Mouse (Mus musculus) neutrophil, adult 5-6 weeks (primary cell): ENCODE data around the gene Gpatch3. TPM values are rescaled to one million over a fixed set of nuclear protein-coding genes. Genes with fewer than 3 reads are reported as not detected.
A peak's percentile ranks its signal among the peaks of the same experiment; 100 is the strongest.

Experiments used
- ATAC-seq: fragments of 151-379, 151-347 bp; 2 replicates; pipeline ENCODE4 v1.8.0; 2017; ENCODE audit warnings: mild to moderate bottlenecking, moderate TSS enrichment; ENCODE audit not compliant: insufficient number of reproducible peaks, poor library complexity, low FRiP score, severe bottlenecking; ENCODE audit errors: extremely low read depth
- total RNA-seq: library from RNA; stranded (forward); fragments of 200-1000 nt; gene quantifications from 2 replicates; pipeline ENCODE4 v1.2.3, GENCODE M21; 2017

Gpatch3 gene
- total RNA-seq, 1 experiment from 2014 or later, result 26.7 TPM

- ATAC-seq, result no peak
Observed at GRCm38 (mm10) chr4:133577983-133578382, 3.4 kb downstream of the Gpatch3 start.

- no peak for ATAC-seq
Observed at GRCm38 (mm10) chr4:133583690-133584058, 9.1 kb downstream of the Gpatch3 start.

GRCm38 (mm10) chr4:133584059-133584951 is 9.8 kb downstream of the Gpatch3 start, which contains the start of gene Gpn2:
Gene Gpn2, plus strand, starts transcription at chr4:133584362.
- ATAC-seq, result peak; percentile 88

- peak; percentile 66 for ATAC-seq
Observed at GRCm38 (mm10) chr4:133592570-133592969, 18.0 kb downstream of the Gpatch3 start.

- ATAC-seq, result no peak
Observed at GRCm38 (mm10) chr4:133595538-133595937, 21.0 kb downstream of the Gpatch3 start.

- ATAC-seq, result no peak
Observed at GRCm38 (mm10) chr4:133596084-133596483, 21.5 kb downstream of the Gpatch3 start.

GRCm38 (mm10) chr4:133598616-133599015 is 24.1 kb downstream of the Gpatch3 start:
- ATAC-seq, result no peak

- ATAC-seq, result no peak
Observed at GRCm38 (mm10) chr4:133599116-133599515, 24.6 kb downstream of the Gpatch3 start.

- ATAC-seq, result peak; percentile 76
Observed at GRCm38 (mm10) chr4:133599571-133600073, 25.1 kb downstream of the Gpatch3 start.

- ATAC-seq, result no peak
Observed at GRCm38 (mm10) chr4:133600306-133600705, 25.8 kb downstream of the Gpatch3 start.

- peak; percentile 39 for ATAC-seq
Observed at GRCm38 (mm10) chr4:133601721-133602218, 27.2 kb downstream of the Gpatch3 start, which contains the start of gene Sfn. Gene Sfn, minus strand, starts transcription at chr4:133602168.

GRCm38 (mm10) chr4:133603056-133603455 is 28.5 kb downstream of the Gpatch3 start:
- no peak for ATAC-seq

- ATAC-seq, result no peak
Observed at GRCm38 (mm10) chr4:133604175-133604574, 29.6 kb downstream of the Gpatch3 start.

GRCm38 (mm10) chr4:133604856-133605255 is 30.3 kb downstream of the Gpatch3 start:
- no peak for ATAC-seq

GRCm38 (mm10) chr4:133605330-133605729 is 30.8 kb downstream of the Gpatch3 start:
- ATAC-seq, result no peak

- ATAC-seq, result no peak
Observed at GRCm38 (mm10) chr4:133607284-133607683, 32.7 kb downstream of the Gpatch3 start.

GRCm38 (mm10) chr4:133609719-133610118 is 35.2 kb downstream of the Gpatch3 start:
- peak; percentile 63 for ATAC-seq

- no peak for ATAC-seq
Observed at GRCm38 (mm10) chr4:133611815-133612214, 37.3 kb downstream of the Gpatch3 start.

GRCm38 (mm10) chr4:133612416-133612815 is 37.9 kb downstream of the Gpatch3 start:
- no peak for ATAC-seq

GRCm38 (mm10) chr4:133613026-133613425 is 38.5 kb downstream of the Gpatch3 start:
- ATAC-seq, result no peak
